Mouse (Mus musculus) liver, postnatal 0 days (tissue): ENCODE results near the gene Slc9b1. TPM values are rescaled to one million over a fixed set of nuclear protein-coding genes. Genes with fewer than 3 reads are reported as not detected.

ENCODE experiments used
- ATAC-seq: fragments of 200-750 bp; cut with Nextera tagmentation; 2 replicates; pipeline ENCODE4 v1.8.0; 2017; ENCODE audit warnings: mild to moderate bottlenecking, moderate library complexity
- DNase-seq: peaks from one replicate; pipeline ENCODE4 v3.0.0-alpha.2; 2016
- H3K27ac ChIP-seq: fragments of 300-500 bp; sonication (generic); 2 replicates; pipeline ENCODE4 v1.5.1; 2014; ENCODE audit warnings: antibody characterized with exemption, moderate library complexity, mild to moderate bottlenecking, low read depth
- H3K27me3 ChIP-seq: fragments of 300-500 bp; sonication (generic); 2 replicates; pipeline ENCODE4 v1.6.1; 2014; ENCODE audit warnings: low read length, control low read depth, mixed read lengths; ENCODE audit not compliant: insufficient read depth
- H3K36me3 ChIP-seq: fragments of 300-500 bp; sonication (generic); replicated peaks from 2 replicates; pipeline ENCODE4 v1.6.1; 2014; ENCODE audit warnings: mild to moderate bottlenecking, control low read depth, low read length, moderate library complexity, mixed read lengths; ENCODE audit not compliant: insufficient read depth
- H3K4me1 ChIP-seq: fragments of 300-500 bp; sonication (generic); 2 replicates; pipeline ENCODE4 v1.6.1; 2014; ENCODE audit warnings: antibody characterized with exemption, mild to moderate bottlenecking, control low read depth; ENCODE audit not compliant: insufficient read depth
- H3K4me2 ChIP-seq: fragments of 300-500 bp; sonication (generic); 2 replicates; pipeline ENCODE4 v1.6.1; 2014; ENCODE audit warnings: low read depth, mild to moderate bottlenecking, low read length, moderate library complexity, mixed read lengths
- H3K4me3 ChIP-seq: fragments of 300-500 bp; sonication (generic); 2 replicates; pipeline ENCODE4 v1.5.1; 2014; ENCODE audit warnings: low read depth, low read length
- H3K9ac ChIP-seq: fragments of 300-500 bp; sonication (generic); replicated peaks from 2 replicates; pipeline ENCODE4 v1.6.1; 2014; ENCODE audit warnings: mild to moderate bottlenecking, moderate library complexity
- H3K9me3 ChIP-seq: fragments of 300-500 bp; sonication (generic); 2 replicates; pipeline ENCODE4 v1.6.1; 2016; ENCODE audit warnings: mild to moderate bottlenecking, control low read depth, low read length, mixed read lengths
- CTCF ChIP-seq: sonication (generic); IDR thresholded peaks from 2 replicates; pipeline ENCODE4 v1.5.1; 2016; ENCODE audit warnings: antibody characterized with exemption, low read depth
- EP300 ChIP-seq: IDR thresholded peaks from 2 replicates; pipeline ENCODE4 v1.6.1; 2016; ENCODE audit warnings: antibody characterized with exemption, low read depth, mild to moderate bottlenecking
- WGBS: fragments of 180-500 bp; shearing (Covaris S2); extraction: QIAGEN DNeasy Blood & Tissue Kit; methylation state at CpG from one replicate; pipeline ENCODE4 v1.1.7; 2014; ENCODE audit not compliant: insufficient replicate concordance; 5-methylcytosine and 5-hydroxymethylcytosine counted together
- polyA plus RNA-seq: library from polyadenylated mRNA; unstranded; fragments of >200 nt; fragmentation: Nextera tagmentation; extraction: Ambion mirVana; gene quantifications from 2 replicates; pipeline ENCODE4 v1.2.1, GENCODE M21; 2015

Slc9b1 gene
- polyA plus RNA-seq, 1 experiment from 2014 or later = not detected

- H3K27me3 ChIP-seq = no peaks in the 10 kb centered on the region
- no peaks in the 10 kb centered on the region for H3K4me1 ChIP-seq
- ATAC-seq = no peak
- H3K4me2 ChIP-seq = no peak overlapping the region
- no peaks in the 10 kb centered on the region for H3K36me3 ChIP-seq
- no peak overlapping the region for H3K27ac ChIP-seq
- no peak overlapping the region for H3K4me3 ChIP-seq
- no peak overlapping the region for H3K9ac ChIP-seq
- H3K9me3 ChIP-seq = no peaks in the 10 kb centered on the region
- no peak for DNase-seq
- TF ChIP-seq CTCF = no peak
- TF ChIP-seq EP300 = no peak
- WGBS = 68% methylated on average over 4 of the region's 4 CpGs
These were observed 9.6 kb downstream of the Slc9b1 start for GRCm38 (mm10) chr3:135357394-135357793.

GRCm38 (mm10) chr3:135375836-135376235 is 28.0 kb downstream of the Slc9b1 start:
- no peak for DNase-seq
- no peaks in the 10 kb centered on the region for H3K27me3 ChIP-seq
- 68% methylated on average over 3 of the region's 3 CpGs for WGBS
- no peaks in the 10 kb centered on the region for H3K4me1 ChIP-seq
- TF ChIP-seq CTCF = no peak
- TF ChIP-seq EP300 = no peak
- no peak overlapping the region for H3K9ac ChIP-seq
- ATAC-seq = no peak
- no peaks in the 10 kb centered on the region for H3K36me3 ChIP-seq
- no peak overlapping the region for H3K4me2 ChIP-seq
- H3K27ac ChIP-seq = no peak overlapping the region
- no peaks in the 10 kb centered on the region for H3K9me3 ChIP-seq
- no peak overlapping the region for H3K4me3 ChIP-seq

- Histone ChIP-seq H3K9ac (no peak overlapping the region), H3K4me1 (no peaks in the 10 kb centered on the region), H3K36me3 (no peaks in the 10 kb centered on the region), H3K27ac (no peak overlapping the region), H3K9me3 (no peaks in the 10 kb centered on the region), H3K27me3 (no peaks in the 10 kb centered on the region), H3K4me2 (no peak overlapping the region), H3K4me3 (no peak overlapping the region)
- 75% methylated on average over 10 of the region's 10 CpGs for WGBS
- ATAC-seq (no peak), DNase-seq (no peak)
- TF ChIP-seq CTCF (no peak), EP300 (no peak)
These were observed 29.6 kb downstream of the Slc9b1 start for GRCm38 (mm10) chr3:135377445-135377844.

GRCm38 (mm10) chr3:135379868-135380267 is 32.0 kb downstream of the Slc9b1 start:
- Histone ChIP-seq H3K27ac (no peak overlapping the region), H3K4me2 (no peak overlapping the region), H3K9me3 (no peaks in the 10 kb centered on the region), H3K36me3 (no peaks in the 10 kb centered on the region), H3K27me3 (no peaks in the 10 kb centered on the region), H3K4me1 (no peaks in the 10 kb centered on the region), H3K4me3 (no peak overlapping the region), H3K9ac (no peak overlapping the region)
- 80% methylated on average over 4 of the region's 4 CpGs for WGBS
- DNase-seq (no peak), ATAC-seq (no peak)
- no peak for TF ChIP-seq CTCF
- TF ChIP-seq EP300 = no peak

- TF ChIP-seq CTCF (no peak), EP300 (no peak)
- H3K27ac ChIP-seq = no peak overlapping the region
- ATAC-seq (no peak), DNase-seq (no peak)
- H3K27me3 ChIP-seq = no peaks in the 10 kb centered on the region
- no peaks in the 10 kb centered on the region for H3K36me3 ChIP-seq
- H3K4me2 ChIP-seq = no peak overlapping the region
- peaks cover 8% of the 10 kb centered on the region for H3K4me1 ChIP-seq
- no peaks in the 10 kb centered on the region for H3K9me3 ChIP-seq
- H3K9ac ChIP-seq = no peak overlapping the region
- no peak overlapping the region for H3K4me3 ChIP-seq
- 60% methylated on average over 6 of the region's 6 CpGs for WGBS
These were observed 45.4 kb downstream of the Slc9b1 start for GRCm38 (mm10) chr3:135393186-135393585.

- Histone ChIP-seq H3K36me3 (no peaks in the 10 kb centered on the region), H3K27ac (no peak overlapping the region), H3K4me3 (no peak overlapping the region), H3K9me3 (no peaks in the 10 kb centered on the region), H3K27me3 (no peaks in the 10 kb centered on the region), H3K9ac (no peak overlapping the region), H3K4me1 (peaks cover 8% of the 10 kb centered on the region), H3K4me2 (no peak overlapping the region)
- 78% methylated on average over 5 of the region's 5 CpGs for WGBS
- TF ChIP-seq EP300 (no peak), CTCF (no peak)
- DNase-seq (no peak), ATAC-seq (no peak)
These were observed 47.3 kb downstream of the Slc9b1 start for GRCm38 (mm10) chr3:135395085-135395484.

- Histone ChIP-seq H3K9me3 (no peaks in the 10 kb centered on the region), H3K27me3 (no peaks in the 10 kb centered on the region), H3K9ac (no peak overlapping the region), H3K27ac (peak overlapping the region; percentile 66; the same call in 1 of the 2 replicates), H3K4me2 (no peak overlapping the region), H3K4me3 (no peak overlapping the region), H3K4me1 (peaks cover 8% of the 10 kb centered on the region), H3K36me3 (no peaks in the 10 kb centered on the region)
- WGBS = 26% methylated on average over 6 of the region's 6 CpGs
- peak; percentile 93 for ATAC-seq
- no peak for TF ChIP-seq EP300
- TF ChIP-seq CTCF = no peak
- peak; percentile 37 for DNase-seq
These were observed 48.3 kb downstream of the Slc9b1 start for GRCm38 (mm10) chr3:135396081-135396480.
